In genomic region chr15:93619551-93619950, GRCm38 (mm10) we compare ENCODE assay signal across 24 mouse cellular contexts. TPM values are rescaled to one million over a fixed set of nuclear protein-coding genes. Genes with fewer than 3 reads are reported as not detected.
DNase-seq lines count a peak whose midpoint lies in the region; ATAC-seq and TF ChIP-seq lines count a peak whose summit lies in the region.
"Had no signal": no experiment of that assay in that cellular context is flagged by ENCODE, and none has a peak within 500 bp of the region (broad histone marks: within the 10 kb centered on the region; RNA-seq: fewer than 3 reads in every experiment).

No protein-coding gene starts in this region.

- ATAC-seq in intestine, embryonic 14.5 days (replicated peaks; ENCODE audit: low FRiP score, low TSS enrichment, low read depth): no peak
- ATAC-seq in intestine, postnatal 0 days: no peak
- ATAC-seq: activated CD4-positive, CD25-positive, alpha-beta regulatory T cell, adult 4 months; CD4-positive, CD25-positive, alpha-beta regulatory T cell, adult 4 months; forebrain, embryonic 13.5 days; forebrain, embryonic 15.5 days; Patski had no signal

- TF ChIP-seq CTCF in intestine, postnatal 0 days (IDR thresholded peaks at IDR 0.05; ENCODE audit: low read depth): no peak

- intact Hi-C loops in heart, postnatal 36 days (cut with DNase I): no loop called here

- peaks cover 6% of the 10 kb centered on the region; the same call in 1 of the 2 replicates for H3K4me1 ChIP-seq in intestine, embryonic 14.5 days (replicated peaks; ENCODE audit: control insufficient read depth, insufficient read depth, low read length)
- no peaks in the 10 kb centered on the region for H3K4me1 ChIP-seq in intestine, postnatal 0 days (replicated peaks; ENCODE audit: control insufficient read depth, insufficient read depth, low read length)
- peaks cover 23% of the 10 kb centered on the region for H3K4me1 ChIP-seq in limb, embryonic 10.5 days
- H3K4me1 ChIP-seq: embryonic facial prominence, embryonic 10.5 days; embryonic facial prominence, embryonic 12.5 days; forebrain, embryonic 13.5 days; forebrain, embryonic 15.5 days had no signal

- H3K36me3 ChIP-seq in intestine, embryonic 14.5 days (ENCODE audit: control insufficient read depth, insufficient read depth, low read length): no peaks in the 10 kb centered on the region
- H3K36me3 ChIP-seq in intestine, postnatal 0 days (ENCODE audit: control insufficient read depth, insufficient read depth): no peaks in the 10 kb centered on the region
- no peaks in the 10 kb centered on the region for H3K36me3 ChIP-seq in limb, embryonic 10.5 days
- H3K36me3 ChIP-seq: embryonic facial prominence, embryonic 10.5 days; embryonic facial prominence, embryonic 12.5 days; forebrain, embryonic 15.5 days; G1E had no signal

- H3K9me3 ChIP-seq in intestine, embryonic 14.5 days (ENCODE audit: control insufficient read depth, low read length): peaks cover 6% of the 10 kb centered on the region; the same call in 1 of the 2 replicates
- H3K9me3 ChIP-seq in intestine, postnatal 0 days (ENCODE audit: control insufficient read depth): no peaks in the 10 kb centered on the region
- H3K9me3 ChIP-seq in limb, embryonic 10.5 days (replicated peaks): peaks cover 4% of the 10 kb centered on the region; the same call in 1 of the 2 replicates
- H3K9me3 ChIP-seq: forebrain, embryonic 15.5 days had no signal

- H3K27me3 ChIP-seq in intestine, embryonic 14.5 days (replicated peaks; ENCODE audit: control insufficient read depth, insufficient read depth, low read length): no peaks in the 10 kb centered on the region
- no peaks in the 10 kb centered on the region for H3K27me3 ChIP-seq in intestine, postnatal 0 days (replicated peaks; ENCODE audit: control insufficient read depth, insufficient read depth, low read length)
- no peaks in the 10 kb centered on the region for H3K27me3 ChIP-seq in limb, embryonic 10.5 days (ENCODE audit: low read depth, poor library complexity, severe bottlenecking)
- H3K27me3 ChIP-seq: CH12.LX; embryonic facial prominence, embryonic 12.5 days; forebrain, embryonic 13.5 days; forebrain, embryonic 15.5 days; Patski had no signal

- H3K4me3 ChIP-seq in intestine, embryonic 14.5 days (ENCODE audit: low read depth, low read length): no peak overlapping the region
- H3K4me3 ChIP-seq in intestine, postnatal 0 days (ENCODE audit: low read depth, low read length): no peak overlapping the region
- H3K4me3 ChIP-seq in limb, embryonic 10.5 days: no peak overlapping the region
- H3K4me3 ChIP-seq: embryonic facial prominence, embryonic 10.5 days; embryonic facial prominence, embryonic 12.5 days; forebrain, embryonic 13.5 days; forebrain, embryonic 15.5 days had no signal

- WGBS in intestine, embryonic 14.5 days: 48% methylated on average over 4 of the region's 4 CpGs
- 47% methylated on average over 4 of the region's 4 CpGs for WGBS in intestine, postnatal 0 days
- 55% methylated on average over 4 of the region's 4 CpGs for WGBS in limb, embryonic 10.5 days

- no peak overlapping the region for H3K27ac ChIP-seq in intestine, embryonic 14.5 days (ENCODE audit: low read depth)
- no peak overlapping the region for H3K27ac ChIP-seq in intestine, postnatal 0 days (ENCODE audit: low read depth, low read length)
- no peak overlapping the region for H3K27ac ChIP-seq in limb, embryonic 10.5 days
- H3K27ac ChIP-seq: embryonic facial prominence, embryonic 10.5 days; embryonic facial prominence, embryonic 12.5 days; forebrain, embryonic 13.5 days; forebrain, embryonic 15.5 days had no signal

- DNase-seq in heart, adult 11 months: peak; percentile 75
- no peak for DNase-seq in heart, postnatal 36 days
- DNase-seq in intestine, embryonic 14.5 days (ENCODE audit: low spot score): peak; percentile 32
- peak; percentile 12 for DNase-seq in limb, embryonic 10.5 days (ENCODE audit: low spot score)
- no peak for DNase-seq in thymus, postnatal 14 days
- DNase-seq: adrenal gland, adult 8-10 months; adrenal gland, postnatal 14 days; adrenal gland, postnatal 36 days; B cell, adult 2 months; cerebellum, adult 11-12 months; cerebellum, adult 2 months; cerebellum, adult 9-10 months; cerebellum, postnatal 10 days; cerebellum, postnatal 25 days had no signal

- H3K4me2 ChIP-seq in intestine, embryonic 14.5 days (ENCODE audit: low read length): no peak overlapping the region
- H3K4me2 ChIP-seq in intestine, postnatal 0 days (replicated peaks; ENCODE audit: low read depth): no peak overlapping the region
- H3K4me2 ChIP-seq: embryonic facial prominence, embryonic 12.5 days; forebrain, embryonic 13.5 days; forebrain, embryonic 15.5 days had no signal

- no peak overlapping the region for H3K9ac ChIP-seq in intestine, embryonic 14.5 days (ENCODE audit: low read length)
- H3K9ac ChIP-seq in intestine, postnatal 0 days (ENCODE audit: low read depth, low read length): no peak overlapping the region
- H3K9ac ChIP-seq: embryonic facial prominence, embryonic 12.5 days; forebrain, embryonic 13.5 days; forebrain, embryonic 15.5 days had no signal

RNA-seq across cellular contexts. Expression of gene Prickle1, which starts 23.9 kb away (rescaled TPM):
- total RNA-seq in heart, postnatal 36 days (2021): 10 to 100 TPM; 17.2 to 18.7 TPM
- 31.0 and 33.4 TPM in 2 replicates for polyA plus RNA-seq in intestine, embryonic 14.5 days (2014; fragmentation: Nextera tagmentation; extraction: Ambion mirVana)
- polyA plus RNA-seq in intestine, postnatal 0 days (2015; fragmentation: Nextera tagmentation; extraction: Ambion mirVana): 6.3 and 6.5 TPM in 2 replicates
- polyA plus RNA-seq in limb, embryonic 10.5 days (2016; fragmentation: Nextera tagmentation; extraction: Ambion mirVana): 20.4 and 25.7 TPM in 2 replicates
- polyA plus RNA-seq: G1E had no signal

Comparison
In these comparisons a context has a peak if more than half of its experiments do, and no peak if none do; other contexts are left out.
1. DNase-seq: peak in heart, adult 11 months (single experiment), intestine, embryonic 14.5 days (single experiment) and limb, embryonic 10.5 days (single experiment); none in heart, postnatal 36 days (0 of 2) and thymus, postnatal 14 days (single experiment).